In genomic region chr16:23272521-23273230, GRCm38 (mm10) we compare ENCODE assay signal across 9 mouse cellular contexts. TPM values are rescaled to one million over a fixed set of nuclear protein-coding genes. Genes with fewer than 3 reads are reported as not detected.
DNase-seq lines count a peak whose midpoint lies in the region; ATAC-seq and TF ChIP-seq lines count a peak whose summit lies in the region.
"Had no signal": no experiment of that assay in that cellular context is flagged by ENCODE, and none has a peak within 500 bp of the region (broad histone marks: within the 10 kb centered on the region; RNA-seq: fewer than 3 reads in every experiment).

No protein-coding gene starts in this region.

- DNase-seq in heart, adult 2 months = no peak
- no peak for DNase-seq in heart, adult 18-20 months
- no peak for DNase-seq in lung, postnatal 0 days (ENCODE audit: low spot score)
- no peak for DNase-seq in lung, adult 2 months
- peak; percentile 56 to 61 for DNase-seq in adrenal gland, postnatal 36 days
- no peak for DNase-seq in cerebellum, adult 9-11 months
- no peak for DNase-seq in lung, postnatal 14 days
- DNase-seq: gastrocnemius, postnatal 10 days had no signal

- peaks cover 15% of the 10 kb centered on the region for H3K4me1 ChIP-seq in heart, adult 2 months (ENCODE audit: control insufficient read depth, insufficient read depth, low read length)
- H3K4me1 ChIP-seq in lung, postnatal 0 days (ENCODE audit: insufficient read depth, low read depth, low read length) = peaks cover 29% of the 10 kb centered on the region
- H3K4me1 ChIP-seq in lung, adult 2 months (ENCODE audit: control insufficient read depth, insufficient read depth, low read length) = peaks cover 19% of the 10 kb centered on the region
- H3K4me1 ChIP-seq in stomach, embryonic 16.5 days (ENCODE audit: control insufficient read depth, insufficient read depth, low read length) = peaks cover 53% of the 10 kb centered on the region

- no peaks in the 10 kb centered on the region for H3K27me3 ChIP-seq in heart, adult 2 months (ENCODE audit: control insufficient read depth, insufficient read depth, low read length)
- no peaks in the 10 kb centered on the region for H3K27me3 ChIP-seq in lung, postnatal 0 days (replicated peaks; ENCODE audit: insufficient read depth, low read length)
- H3K27me3 ChIP-seq in stomach, embryonic 16.5 days (ENCODE audit: control insufficient read depth, insufficient read depth, low read length) = no peaks in the 10 kb centered on the region

- WGBS in heart, adult 2 months = 49% methylated on average over 9 of the region's 9 CpGs
- 53% methylated on average over 9 of the region's 9 CpGs for WGBS in lung, postnatal 0 days
- WGBS in lung, adult 2 months = 56% methylated on average over 9 of the region's 9 CpGs
- 56% methylated on average over 9 of the region's 9 CpGs for WGBS in stomach, embryonic 16.5 days

- H3K4me2 ChIP-seq in lung, postnatal 0 days (replicated peaks; ENCODE audit: low read depth, low read length) = no peak overlapping the region
- H3K4me2 ChIP-seq in stomach, embryonic 16.5 days (ENCODE audit: low read depth, low read length) = no peak overlapping the region

- TF ChIP-seq CTCF in heart, adult 2 months (IDR thresholded peaks at IDR 0.05) = no peak
- no peak for TF ChIP-seq CTCF in lung, postnatal 0 days (IDR thresholded peaks at IDR 0.05)
- no peak for TF ChIP-seq CTCF in lung, adult 2 months (IDR thresholded peaks at IDR 0.05; ENCODE audit: insufficient read depth, low read length)

- TF ChIP-seq EP300 in heart, adult 2 months (IDR thresholded peaks at IDR 0.05; ENCODE audit: insufficient read depth, low read depth, low read length) = no peak
- TF ChIP-seq EP300 in lung, postnatal 0 days (IDR thresholded peaks at IDR 0.05) = no peak

- H3K79me2 ChIP-seq in heart, adult 2 months (replicated peaks; ENCODE audit: control insufficient read depth, insufficient read depth, low read length) = no peaks in the 10 kb centered on the region

- intact Hi-C loops in heart, adult 2 months (cut with DNase I) = loop anchor here (5.0 kb wide), 2 partner anchors 45 to 120 kb away; no protein-coding TSS in a partner anchor

- TF ChIP-seq POLR2A in heart, adult 2 months (IDR thresholded peaks at IDR 0.05; ENCODE audit: insufficient read depth, low read depth, low read length) = no peak
- no peak for TF ChIP-seq POLR2A in lung, adult 2 months (IDR thresholded peaks at IDR 0.05; ENCODE audit: borderline replicate concordance, extremely low read depth, low read depth, low read length)

- ATAC-seq in lung, postnatal 0 days = peak; percentile 29; the same call in 1 of the 2 replicates
- no peak for ATAC-seq in stomach, embryonic 16.5 days (ENCODE audit: insufficient read depth, low FRiP score)

- H3K36me3 ChIP-seq in heart, adult 2 months (ENCODE audit: control insufficient read depth, insufficient read depth, low read length) = no peaks in the 10 kb centered on the region; the same call in 1 of the 2 replicates
- no peaks in the 10 kb centered on the region for H3K36me3 ChIP-seq in lung, postnatal 0 days (ENCODE audit: insufficient read depth, low read length)
- H3K36me3 ChIP-seq in stomach, embryonic 16.5 days (ENCODE audit: control insufficient read depth, insufficient read depth, low read length) = no peaks in the 10 kb centered on the region

- H3K27ac ChIP-seq in heart, adult 2 months = peak overlapping the region; percentile 28
- peak overlapping the region; percentile 59 for H3K27ac ChIP-seq in lung, postnatal 0 days (ENCODE audit: low read length)
- H3K27ac ChIP-seq in stomach, embryonic 16.5 days (ENCODE audit: low read length) = peak overlapping the region; percentile 56; the same call in 1 of the 2 replicates

- H3K9me3 ChIP-seq in lung, postnatal 0 days (ENCODE audit: low read length) = no peaks in the 10 kb centered on the region
- H3K9me3 ChIP-seq in stomach, embryonic 16.5 days (replicated peaks; ENCODE audit: control insufficient read depth, low read length) = no peaks in the 10 kb centered on the region

- H3K4me3 ChIP-seq in heart, adult 2 months = no peak overlapping the region
- H3K4me3 ChIP-seq in lung, postnatal 0 days (ENCODE audit: low read depth, low read length) = no peak overlapping the region
- no peak overlapping the region for H3K4me3 ChIP-seq in lung, adult 2 months (replicated peaks; ENCODE audit: extremely low read depth, low read depth, low read length)
- H3K4me3 ChIP-seq in stomach, embryonic 16.5 days (replicated peaks; ENCODE audit: low read length) = no peak overlapping the region

- no peak overlapping the region for H3K9ac ChIP-seq in heart, adult 2 months (ENCODE audit: low read depth, low read length)
- no peak overlapping the region for H3K9ac ChIP-seq in lung, postnatal 0 days (replicated peaks; ENCODE audit: low read depth)
- no peak overlapping the region for H3K9ac ChIP-seq in stomach, embryonic 16.5 days (ENCODE audit: low read length)

RNA-seq across cellular contexts. Expression of gene St6gal1, which starts 48.1 kb away (rescaled TPM):
- 1 to 10 TPM; 8.4 to 9.9 TPM for total RNA-seq in heart, adult 2 months (2021)
- polyA plus RNA-seq in heart, adult 2 months (2012; rRNA removed) = 6.0 and 9.9 TPM in 2 replicates
- total RNA-seq in heart, adult 18-20 months (2021) = 1 to 10 TPM; 7.2 to 9.7 TPM
- polyA plus RNA-seq in lung, postnatal 0 days (2015; fragmentation: Nextera tagmentation; extraction: Ambion mirVana) = 42.2 and 46.4 TPM in 2 replicates
- polyA plus RNA-seq in lung, adult 2 months (2012; rRNA removed) = 22.1 and 28.0 TPM in 2 replicates
- total RNA-seq in adrenal gland, postnatal 36 days (2021) = 10 to 100 TPM; 45.5 to 49.5 TPM
- 16.6 and 17.6 TPM in 2 replicates for polyA plus RNA-seq in stomach, embryonic 16.5 days (2015; fragmentation: Nextera tagmentation; extraction: Ambion mirVana)

Comparison
In these comparisons a context has a peak if more than half of its experiments do, and no peak if none do; other contexts are left out.
1. DNase-seq: peak in adrenal gland, postnatal 36 days (2 of 2); none in heart, adult 2 months (0 of 2), heart, adult 18-20 months (0 of 2), lung, postnatal 0 days (single experiment), lung, adult 2 months (single experiment), cerebellum, adult 9-11 months (single experiment) and lung, postnatal 14 days (single experiment).
2. Peak in every context shown above with its lines, with median percentiles within 50 percentile points of each other: H3K27ac ChIP-seq.